Mouse (Mus musculus): ENCODE measurements around the gene Olfr914. TPM values are rescaled to one million over a fixed set of nuclear protein-coding genes. Genes with fewer than 3 reads are reported as not detected.

The Olfr914 gene
- not detected for total RNA-seq (2023)

GRCm38 (mm10) chr9:38604802-38605201 lies at the start of gene Olfr914:
TSS of gene Olfr914 (plus strand) at chr9:38605102.

GRCm38 (mm10) chr9:38579878-38580277 lies 25.0 kb upstream of the Olfr914 start, which contains the start of gene Olfr912:
TSS of gene Olfr912 (plus strand) at chr9:38580178.

GRCm38 (mm10) chr9:38592459-38592858 lies 12.4 kb upstream of the Olfr914 start, which contains the start of gene Olfr913:
TSS of gene Olfr913 (plus strand) at chr9:38592759.

GRCm38 (mm10) chr9:38659775-38660174 lies 54.9 kb downstream of the Olfr914 start, which contains the start of gene Olfr916:
TSS of gene Olfr916 (minus strand) at chr9:38659875.

Other genes with a start within 250 kb of the Olfr914 start
- not detected for gene Olfr250, start 238.2 kb upstream of the Olfr914 start, total RNA-seq (2023)
- not detected for gene Olfr251, start 228.0 kb upstream of the Olfr914 start, total RNA-seq (2023)
- gene Olfr147, start 203.4 kb upstream of the Olfr914 start, total RNA-seq (2023) = not detected
- not detected for gene Olfr901, start 175.6 kb upstream of the Olfr914 start, total RNA-seq (2023)
- not detected for gene Olfr902, start 157.4 kb upstream of the Olfr914 start, total RNA-seq (2023)
- gene Olfr904, start 142.0 kb upstream of the Olfr914 start, total RNA-seq (2023) = not detected
- gene Olfr905, start 134.0 kb upstream of the Olfr914 start, total RNA-seq (2023) = not detected
- not detected for gene Olfr906, start 118.0 kb upstream of the Olfr914 start, total RNA-seq (2023)
- gene Olfr907, start 109.3 kb upstream of the Olfr914 start, total RNA-seq (2023) = not detected
- gene Olfr911-ps1, start 83.5 kb upstream of the Olfr914 start, total RNA-seq (2023) = not detected
- not detected for gene Olfr910, start 67.3 kb upstream of the Olfr914 start, total RNA-seq (2023)
- not detected for gene Olfr912, start 24.9 kb upstream of the Olfr914 start, total RNA-seq (2023)
- gene Olfr913, start 12.3 kb upstream of the Olfr914 start, total RNA-seq (2023) = not detected
- not detected for gene Olfr916, start 54.8 kb downstream of the Olfr914 start, total RNA-seq (2023)
- gene Olfr917, start 60.7 kb downstream of the Olfr914 start, total RNA-seq (2023) = not detected
- not detected for gene Olfr918, start 69.5 kb downstream of the Olfr914 start, total RNA-seq (2023)
- gene Olfr919, start 98.6 kb downstream of the Olfr914 start, total RNA-seq (2023) = not detected
- 10 to 100 TPM in 1 of 2 experiments, 1 to 10 TPM in 1; 8.4 to 11.4 TPM for gene Vwa5a, start 113.2 kb downstream of the Olfr914 start, total RNA-seq (2023)
- under 1 TPM; 0.09 to 0.15 TPM for gene Olfr920, start 147.2 kb downstream of the Olfr914 start, total RNA-seq (2023)
- not detected for gene Olfr921, start 168.0 kb downstream of the Olfr914 start, total RNA-seq (2023)
- not detected for gene Olfr922, start 209.5 kb downstream of the Olfr914 start, total RNA-seq (2023)
- gene Olfr923, start 221.4 kb downstream of the Olfr914 start, total RNA-seq (2023) = not detected
- gene Olfr924, start 239.3 kb downstream of the Olfr914 start, total RNA-seq (2023) = not detected
- gene Olfr26, start 250.0 kb downstream of the Olfr914 start, total RNA-seq (2023) = not detected